Mouse (Mus musculus): ENCODE data around the gene Ppt1.

DNA sequence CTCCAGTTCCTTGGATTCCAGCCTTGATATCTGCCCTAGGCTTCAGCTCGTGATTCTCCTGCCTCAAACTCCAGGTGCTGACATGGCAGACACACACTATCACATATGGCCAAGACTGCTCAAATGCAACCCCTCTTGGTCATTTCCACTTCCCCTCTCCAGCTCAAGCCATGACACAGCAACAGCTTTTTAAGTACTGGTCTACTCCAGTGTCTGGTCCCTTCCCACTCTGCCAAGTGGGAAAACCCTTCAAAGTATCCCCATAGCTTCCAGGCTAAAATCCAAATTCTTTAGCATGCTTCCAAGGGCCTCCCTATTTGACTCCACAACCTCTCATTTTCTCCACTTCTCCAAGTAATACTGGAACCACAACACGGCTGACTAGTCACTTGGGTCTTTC lies 48.0 kb downstream of the Ppt1 start:
- TF ChIP-seq CTCF (IDR thresholded peaks at IDR 0.05; ENCODE audit: low read depth) (no peak), EP300 (optimal IDR thresholded peaks at IDR 0.05) (no peak)
